Mouse (Mus musculus): ENCODE results near the gene Spc25. TPM values are rescaled to one million over a fixed set of nuclear protein-coding genes. Genes with fewer than 3 reads are reported as not detected.

Spc25 gene
- polyA plus RNA-seq, 1 experiment from 2014 or later, result 156 TPM

DNA sequence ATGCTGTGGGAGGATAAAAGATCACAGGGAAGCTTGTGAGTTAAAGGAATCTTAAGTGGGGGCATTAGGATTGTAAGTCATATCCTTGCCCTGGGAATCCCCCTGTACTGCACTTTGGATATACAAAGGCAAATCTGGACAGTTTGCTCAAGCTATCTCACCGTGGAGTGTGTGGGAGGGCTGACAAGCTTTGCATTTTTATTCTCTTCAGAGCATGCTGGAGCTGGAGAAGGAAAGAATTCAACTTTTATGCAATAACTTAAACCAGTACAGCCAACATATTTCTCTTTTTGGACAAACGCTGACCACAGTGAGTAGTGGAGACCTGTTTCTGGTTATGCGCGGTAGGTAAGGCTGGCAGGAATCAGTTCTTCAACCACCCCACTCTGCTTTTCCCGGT lies 30.7 kb downstream of the Spc25 start:
- Histone ChIP-seq H3K4me3 (no peak overlapping the region), H3K9ac (no peak overlapping the region), H3K27me3 (no peaks in the 10 kb centered on the region), H3K4me2 (replicated peaks) (no peak overlapping the region), H3K9me3 (0 out of 2 replicates have a peak, but pooled peaks cover 3% of the 10 kb centered on the region), H3K36me3 (no peaks in the 10 kb centered on the region), H3K27ac (no peak overlapping the region), H3K4me1 (no peaks in the 10 kb centered on the region)
- WGBS, result 81% methylated on average over 5 of the region's 5 CpGs
- no peak for ATAC-seq (ENCODE audit: low FRiP score, low read depth)

DNA sequence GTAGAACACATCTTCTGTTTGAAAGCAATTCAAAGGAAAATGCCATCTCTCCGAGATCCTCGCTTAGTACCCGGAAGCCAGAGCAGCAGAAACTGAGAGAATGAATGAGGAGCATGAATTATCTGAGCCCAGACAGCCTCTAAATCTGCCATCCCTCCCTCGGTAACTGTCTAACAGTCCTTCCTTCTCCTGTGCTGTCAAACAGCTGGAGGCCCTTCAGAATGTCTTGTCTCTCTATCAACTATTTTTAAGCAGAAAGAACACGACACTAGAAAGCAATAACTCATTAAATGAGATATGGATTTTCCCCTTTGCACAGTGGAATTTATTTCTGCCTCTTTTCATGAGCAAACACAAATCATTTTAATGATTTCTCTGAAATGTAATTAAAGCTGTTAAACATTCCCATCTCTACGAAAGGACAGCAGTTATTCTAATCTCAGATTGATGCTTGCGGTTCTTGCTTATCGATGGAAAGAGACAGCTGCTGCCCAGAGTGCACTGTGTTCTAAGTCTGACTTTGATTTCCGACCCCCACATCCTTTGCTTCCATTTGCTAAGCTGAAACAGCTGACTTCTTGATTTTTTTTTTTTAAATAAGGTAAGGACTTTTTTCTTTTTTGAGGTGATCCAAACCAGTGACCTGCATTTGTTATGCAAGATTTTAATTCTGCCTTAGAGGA lies 35.5 kb downstream of the Spc25 start:
- ATAC-seq (ENCODE audit: low FRiP score, low read depth), result no peak
- no peak overlapping the region for H3K4me2 ChIP-seq (replicated peaks)
- 0 out of 2 replicates have a peak, but pooled peaks cover 3% of the 10 kb centered on the region for H3K9me3 ChIP-seq
- H3K4me1 ChIP-seq, result no peaks in the 10 kb centered on the region
- H3K4me3 ChIP-seq, result no peak overlapping the region
- H3K27me3 ChIP-seq, result no peaks in the 10 kb centered on the region
- H3K9ac ChIP-seq, result no peak overlapping the region
- WGBS, result 61% methylated on average over 9 of the region's 9 CpGs
- no peak overlapping the region for H3K27ac ChIP-seq
- H3K36me3 ChIP-seq, result no peaks in the 10 kb centered on the region

DNA sequence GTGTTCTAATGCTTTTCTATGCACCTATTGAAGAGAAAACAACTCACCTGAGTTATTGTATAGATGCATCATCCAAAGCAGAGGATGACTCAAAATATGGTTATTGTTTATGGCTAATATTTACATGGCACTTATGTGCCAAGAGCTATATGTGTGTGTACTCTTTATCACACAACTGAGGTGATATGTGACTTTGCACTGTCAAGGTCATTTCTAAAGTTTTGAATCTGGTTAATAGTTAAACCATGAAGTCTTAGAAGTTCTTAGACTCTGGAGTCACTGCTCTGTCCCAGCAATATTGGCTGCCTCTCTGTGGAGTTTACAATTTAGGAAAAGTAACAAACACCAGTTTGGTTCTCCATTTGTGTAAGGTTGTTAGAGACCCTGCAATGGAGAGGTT lies 47.1 kb downstream of the Spc25 start:
- ATAC-seq (ENCODE audit: low FRiP score, low read depth), result no peak
- no peak overlapping the region for H3K27ac ChIP-seq
- H3K36me3 ChIP-seq, result no peaks in the 10 kb centered on the region
- no peak overlapping the region for H3K4me3 ChIP-seq
- no peaks in the 10 kb centered on the region for H3K4me1 ChIP-seq
- no peaks in the 10 kb centered on the region for H3K9me3 ChIP-seq
- H3K27me3 ChIP-seq, result no peaks in the 10 kb centered on the region
- no peak overlapping the region for H3K4me2 ChIP-seq (replicated peaks)
- no peak overlapping the region for H3K9ac ChIP-seq

DNA sequence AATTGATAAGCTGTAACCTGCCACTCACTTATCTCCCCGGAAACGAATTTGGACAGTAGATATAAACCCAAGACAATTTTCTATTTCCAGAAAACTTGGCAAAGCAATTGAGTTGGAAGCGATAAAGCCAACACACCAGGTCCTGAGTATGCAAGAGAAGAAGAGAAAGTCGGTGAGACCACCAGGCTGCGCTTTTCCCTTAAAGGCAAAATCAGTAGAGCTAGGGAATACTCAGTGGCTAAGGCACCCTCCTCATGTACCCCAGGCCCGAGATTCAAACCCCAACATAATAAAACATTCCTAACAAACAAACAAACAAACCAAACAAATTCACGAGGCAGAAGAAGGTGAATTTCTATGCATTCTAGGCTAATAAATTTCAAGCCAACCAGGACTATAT lies 49.7 kb downstream of the Spc25 start:
- no peak overlapping the region for H3K27ac ChIP-seq
- 61% methylated on average over 7 of the region's 7 CpGs for WGBS

DNA sequence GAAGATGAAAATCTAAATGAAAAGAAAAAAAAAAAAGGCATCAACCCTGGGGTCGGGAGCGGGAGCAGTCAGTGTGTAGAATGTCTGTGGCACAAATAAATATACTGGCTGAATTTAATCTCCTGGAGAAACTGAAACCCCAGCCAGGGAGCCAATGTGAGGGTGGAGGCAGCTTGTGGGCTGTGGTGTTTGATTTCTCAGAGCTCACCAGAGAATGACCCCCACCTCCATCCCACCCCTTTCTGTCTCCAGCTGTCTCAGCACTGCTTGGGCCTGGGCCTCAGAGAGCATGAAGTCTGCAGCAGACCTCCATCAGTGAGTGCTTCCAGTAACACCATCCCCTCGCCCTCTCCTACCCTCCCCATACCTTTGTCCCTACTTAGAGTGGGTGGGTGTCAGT lies 50.1 kb downstream of the Spc25 start:
- H3K4me3 ChIP-seq, result no peak overlapping the region
- WGBS, result 41% methylated on average over 3 of the region's 3 CpGs
- H3K9me3 ChIP-seq, result no peaks in the 10 kb centered on the region
- ATAC-seq (ENCODE audit: low FRiP score, low read depth), result peak; percentile 80
- no peak overlapping the region for H3K4me2 ChIP-seq (replicated peaks)
- no peak overlapping the region for H3K9ac ChIP-seq
- H3K27me3 ChIP-seq, result no peaks in the 10 kb centered on the region
- H3K36me3 ChIP-seq, result no peaks in the 10 kb centered on the region
- H3K27ac ChIP-seq, result no peak overlapping the region
- no peaks in the 10 kb centered on the region for H3K4me1 ChIP-seq

More for the DNA sequence above, 49.7 kb downstream of the Spc25 start:
- ATAC-seq (ENCODE audit: low FRiP score, low read depth), result no peak
- H3K27me3 ChIP-seq, result no peaks in the 10 kb centered on the region
- no peak overlapping the region for H3K4me2 ChIP-seq (replicated peaks)
- H3K9ac ChIP-seq, result no peak overlapping the region
- H3K9me3 ChIP-seq, result no peaks in the 10 kb centered on the region
- H3K36me3 ChIP-seq, result no peaks in the 10 kb centered on the region
- no peaks in the 10 kb centered on the region for H3K4me1 ChIP-seq
- no peak overlapping the region for H3K4me3 ChIP-seq

DNA sequence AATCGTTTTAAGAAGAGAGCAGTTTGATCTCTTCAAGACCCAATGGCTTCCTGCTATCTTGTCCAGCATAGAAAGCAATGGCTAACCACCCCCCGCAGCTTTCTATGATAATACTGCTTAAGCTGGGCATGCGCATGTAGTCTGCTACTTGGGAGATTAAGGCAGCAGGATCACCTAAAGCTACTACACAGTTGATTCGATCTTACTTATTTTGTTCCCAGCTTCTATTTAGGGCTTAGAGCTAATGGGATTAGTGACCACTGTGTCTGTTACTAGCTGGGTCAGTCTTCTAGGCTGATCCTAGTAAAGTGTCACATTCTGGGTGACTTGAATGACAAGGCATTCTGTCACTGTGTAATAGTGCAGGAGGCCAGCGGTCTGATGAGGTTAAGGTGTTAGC lies 55.2 kb downstream of the Spc25 start:
- 80% methylated on average over 5 of the region's 5 CpGs for WGBS
- no peak for ATAC-seq (ENCODE audit: low FRiP score, low read depth)
- Histone ChIP-seq H3K4me3 (no peak overlapping the region), H3K4me1 (peaks cover 4% of the 10 kb centered on the region; the same call in 1 of the 2 replicates), H3K9me3 (no peaks in the 10 kb centered on the region), H3K27ac (no peak overlapping the region), H3K36me3 (no peaks in the 10 kb centered on the region), H3K27me3 (no peaks in the 10 kb centered on the region), H3K9ac (no peak overlapping the region), H3K4me2 (replicated peaks) (no peak overlapping the region)

DNA sequence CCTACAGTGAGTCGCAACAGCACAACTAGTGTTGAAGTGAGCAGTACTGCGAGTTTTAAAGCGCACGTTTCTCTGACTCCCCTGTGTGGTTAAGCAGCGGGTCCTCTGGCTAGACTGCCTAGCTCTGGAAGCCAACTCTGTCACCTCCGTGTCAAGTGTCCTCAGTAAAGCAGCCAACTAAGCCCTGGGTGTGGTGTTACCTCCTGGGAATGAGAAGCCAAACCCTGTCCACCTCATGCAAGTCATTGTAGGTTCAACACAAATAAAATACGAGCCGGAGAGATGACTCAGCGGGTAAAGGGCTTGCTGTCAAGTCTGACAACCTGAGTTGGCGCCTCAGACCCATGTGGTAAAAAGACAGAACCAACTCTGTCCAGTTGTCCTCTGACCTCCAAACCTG lies 56.8 kb downstream of the Spc25 start:
- Histone ChIP-seq H3K4me2 (replicated peaks) (no peak overlapping the region), H3K4me1 (peaks cover 4% of the 10 kb centered on the region; the same call in 1 of the 2 replicates), H3K27ac (no peak overlapping the region), H3K27me3 (no peaks in the 10 kb centered on the region), H3K9ac (no peak overlapping the region), H3K9me3 (no peaks in the 10 kb centered on the region), H3K4me3 (no peak overlapping the region), H3K36me3 (no peaks in the 10 kb centered on the region)
- WGBS, result 85% methylated on average over 10 of the region's 10 CpGs
- no peak for ATAC-seq (ENCODE audit: low FRiP score, low read depth)

DNA sequence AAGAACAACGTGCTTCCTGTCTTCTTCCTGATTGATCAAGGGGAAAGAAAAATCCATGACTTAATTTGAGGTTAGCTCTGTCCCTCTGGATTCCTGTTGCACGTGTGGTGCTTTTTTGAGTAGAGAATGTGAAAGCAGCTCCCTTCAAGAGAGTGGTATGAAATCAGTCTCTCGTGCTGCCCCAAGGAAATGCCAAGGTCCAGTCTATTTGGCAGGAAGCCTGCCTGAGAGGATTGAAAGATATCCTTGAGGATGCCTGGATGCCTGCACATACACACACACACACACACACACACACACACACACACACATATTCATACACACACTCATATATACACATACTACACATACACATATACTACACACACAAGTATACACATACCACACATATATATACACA lies 57.3 kb downstream of the Spc25 start:
- no peak overlapping the region for H3K4me2 ChIP-seq (replicated peaks)
- no peak for ATAC-seq (ENCODE audit: low FRiP score, low read depth)
- H3K9ac ChIP-seq, result no peak overlapping the region
- no peaks in the 10 kb centered on the region for H3K36me3 ChIP-seq
- H3K9me3 ChIP-seq, result no peaks in the 10 kb centered on the region
- 72% methylated on average over 3 of the region's 3 CpGs for WGBS
- no peak overlapping the region for H3K4me3 ChIP-seq
- H3K4me1 ChIP-seq, result peaks cover 4% of the 10 kb centered on the region; the same call in 1 of the 2 replicates
- H3K27me3 ChIP-seq, result no peaks in the 10 kb centered on the region
- H3K27ac ChIP-seq, result no peak overlapping the region

Other genes starting within 250 kb of the Spc25 start
- 0.92 and 1.1 TPM in 2 replicates for gene Nostrin, start 70.4 kb downstream of the Spc25 start, polyA plus RNA-seq (2015; fragmentation: Nextera tagmentation; extraction: Ambion mirVana)
- gene G6pc2, start 4.9 kb upstream of the Spc25 start, polyA plus RNA-seq (2015; fragmentation: Nextera tagmentation; extraction: Ambion mirVana), result not detected in 2 replicates
- gene Abcb11, start 136.4 kb upstream of the Spc25 start, polyA plus RNA-seq (2015; fragmentation: Nextera tagmentation; extraction: Ambion mirVana), result not detected in 2 replicates
- not detected in 2 replicates for gene Dhrs9, start 174.3 kb upstream of the Spc25 start, polyA plus RNA-seq (2015; fragmentation: Nextera tagmentation; extraction: Ambion mirVana)

All from limb, embryonic 13.5 days (tissue).